Mouse (Mus musculus) spleen, postnatal 14 days (tissue): ENCODE data around the gene Gm17727.
"Not testable (repeated sequence)": the region's sequence is repeated elsewhere in the genome, so short reads cannot be mapped to it uniquely, and the experiment has no call there.

Experiments used
- DNase-seq, 2 experiments: peaks; one replicate each; pipeline ENCODE4 v3.0.0; 2021 to 2022; ENCODE audit warnings: low spot score in 2 of 2

Gm17727 gene

GRCm38 (mm10) chr9:35778009-35778408 is at the start of gene Gm17727:
Gene Gm17727, minus strand, starts transcription at chr9:35778109.
- DNase-seq: no peak

- DNase-seq: not testable (repeated sequence)
Observed at GRCm38 (mm10) chr9:35817881-35818280, 40.0 kb upstream of the Gm17727 start.

GRCm38 (mm10) chr9:35798146-35798545 is 20.2 kb upstream of the Gm17727 start:
- no peak for DNase-seq

DNA sequence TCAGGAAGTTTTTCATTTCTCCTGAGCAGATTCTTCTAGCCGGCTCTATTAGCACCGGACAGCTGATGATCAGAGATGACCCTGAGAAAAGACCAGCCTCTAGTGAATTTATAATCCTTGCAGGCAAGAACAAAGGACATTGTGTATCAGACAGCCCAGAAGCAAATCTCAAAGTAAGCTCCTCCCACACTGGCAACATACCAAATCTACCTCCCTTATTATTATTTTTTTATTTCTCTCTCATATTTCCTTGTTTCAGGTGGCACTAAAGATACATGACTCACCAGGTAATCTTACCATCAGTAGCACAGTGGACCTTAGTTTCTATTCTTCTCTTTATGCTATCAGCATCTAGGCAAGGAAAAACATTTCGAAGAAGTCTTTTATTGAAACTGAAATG is 12.1 kb upstream of the Gm17727 start, which contains the start of the genes Gm27235 and D730048I06Rik:
Gene Gm27235 (minus strand): TSS at position 101 of the 400 bp plus-strand sequence.
Gene D730048I06Rik (minus strand): TSS at position 112 of the 400 bp plus-strand sequence.
- no peak for DNase-seq

- DNase-seq: no peak
Observed at GRCm38 (mm10) chr9:35756843-35757242, 21.1 kb downstream of the Gm17727 start.

- no peak for DNase-seq
Observed at GRCm38 (mm10) chr9:35740749-35741148, 37.2 kb downstream of the Gm17727 start, which contains the start of gene Gm17677. Gene Gm17677, plus strand, starts transcription at chr9:35741049.
